Mouse (Mus musculus) limb, embryonic 14.5 days (tissue): ENCODE measurements around the gene Wdr93. TPM values are rescaled to one million over a fixed set of nuclear protein-coding genes. Genes with fewer than 3 reads are reported as not detected.

ENCODE experiments used
- ATAC-seq: fragments of 200-750 bp; cut with Nextera tagmentation; 2 replicates; pipeline ENCODE4 v1.8.0; 2017; ENCODE audit warnings: low read depth, moderate number of reproducible peaks, moderate TSS enrichment; ENCODE audit not compliant: low FRiP score
- DNase-seq: peaks from one replicate; pipeline ENCODE4 v3.0.0-alpha.2; 2015; ENCODE audit warnings: low spot score
- H3K27ac ChIP-seq: fragments of 300-500 bp; sonication (generic); replicated peaks from 2 replicates; pipeline ENCODE4 v1.5.1; 2014; ENCODE audit warnings: low read depth, mild to moderate bottlenecking, low read length, moderate library complexity, mixed read lengths
- H3K27me3 ChIP-seq: fragments of 300-500 bp; sonication (generic); 2 replicates; pipeline ENCODE4 v1.6.1; 2014; ENCODE audit warnings: low read length, mixed read lengths; ENCODE audit not compliant: control insufficient read depth, insufficient read depth
- H3K36me3 ChIP-seq: fragments of 300-500 bp; sonication (generic); 2 replicates; pipeline ENCODE4 v1.6.1; 2014; ENCODE audit warnings: mild to moderate bottlenecking, low read length, moderate library complexity, mixed read lengths; ENCODE audit not compliant: control insufficient read depth, insufficient read depth
- H3K4me1 ChIP-seq: fragments of 300-500 bp; sonication (generic); 2 replicates; pipeline ENCODE4 v1.6.1; 2014; ENCODE audit warnings: antibody characterized with exemption, low read length, mixed read lengths; ENCODE audit not compliant: control insufficient read depth, insufficient read depth
- H3K4me2 ChIP-seq: fragments of 300-500 bp; sonication (generic); replicated peaks from 2 replicates; pipeline ENCODE4 v1.6.1; 2014; ENCODE audit warnings: low read depth, mild to moderate bottlenecking, low read length, moderate library complexity; ENCODE audit not compliant: severe bottlenecking
- H3K4me3 ChIP-seq: fragments of 300-500 bp; sonication (generic); replicated peaks from 2 replicates; pipeline ENCODE4 v1.5.1; 2014; ENCODE audit warnings: low read length
- H3K9ac ChIP-seq: fragments of 300-500 bp; sonication (generic); 2 replicates; pipeline ENCODE4 v1.6.1; 2014; ENCODE audit warnings: mild to moderate bottlenecking, low read depth, low read length, moderate library complexity; ENCODE audit not compliant: severe bottlenecking
- H3K9me3 ChIP-seq: fragments of 300-500 bp; sonication (generic); 2 replicates; pipeline ENCODE4 v1.6.1; 2016; ENCODE audit warnings: low read length; ENCODE audit not compliant: control insufficient read depth
- POLR2A ChIP-seq: fragments of 200-500 bp; IDR thresholded peaks from 2 replicates; pipeline ENCODE4 v1.8.0; 2012; ENCODE audit warnings: inconsistent platforms, mild to moderate bottlenecking, moderate library complexity, borderline replicate concordance; ENCODE audit not compliant: insufficient read depth, insufficient read length; ENCODE audit errors: extremely low read depth
- whole genome bisulfite sequencing: fragments of 180-500 bp; shearing (Covaris S2); extraction: QIAGEN DNeasy Blood & Tissue Kit; methylation state at CpG from one replicate; pipeline ENCODE4 v1.1.7; 2014; 5-methylcytosine and 5-hydroxymethylcytosine counted together
- polyA plus RNA-seq, 2 experiments: library from polyadenylated mRNA; depleted of rRNA in 1 of 2; stranded (reverse) in 1 of 2; unstranded in 1 of 2; fragments of >200 nt; fragmentation: Nextera tagmentation in 1 of 2; extraction: Ambion mirVana in 1 of 2; gene quantifications; 2 replicates each; pipeline versions ENCODE4 v1.2.1 to v1.2.3; 2012 to 2014

The Wdr93 gene
- polyA plus RNA-seq, 2 experiments, result 0.12 to 0.21 TPM

DNA sequence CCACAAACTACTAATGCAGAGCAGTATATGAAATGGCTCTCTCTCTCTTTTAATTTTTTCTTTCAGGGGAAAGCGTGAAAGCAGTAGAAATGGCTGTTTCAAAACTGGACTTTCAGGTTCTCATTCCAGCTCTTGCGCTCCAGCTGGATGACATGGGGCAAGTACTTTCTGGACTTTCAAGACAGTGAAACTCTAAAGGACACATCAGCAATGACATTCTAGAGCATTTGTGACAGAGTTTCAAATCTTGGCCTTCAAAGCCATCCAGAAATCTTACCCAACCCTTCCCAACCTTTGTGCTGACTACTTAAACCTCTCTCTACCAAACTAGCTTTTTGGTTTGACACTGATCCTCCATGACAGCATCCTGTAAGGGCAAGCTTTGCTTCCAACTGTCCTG is 4.0 kb upstream of the Wdr93 start:
- ATAC-seq, result no peak
- H3K9ac ChIP-seq, result no peak overlapping the region
- H3K36me3 ChIP-seq, result peaks cover 13% of the 10 kb centered on the region; the same call in 1 of the 2 replicates

DNA sequence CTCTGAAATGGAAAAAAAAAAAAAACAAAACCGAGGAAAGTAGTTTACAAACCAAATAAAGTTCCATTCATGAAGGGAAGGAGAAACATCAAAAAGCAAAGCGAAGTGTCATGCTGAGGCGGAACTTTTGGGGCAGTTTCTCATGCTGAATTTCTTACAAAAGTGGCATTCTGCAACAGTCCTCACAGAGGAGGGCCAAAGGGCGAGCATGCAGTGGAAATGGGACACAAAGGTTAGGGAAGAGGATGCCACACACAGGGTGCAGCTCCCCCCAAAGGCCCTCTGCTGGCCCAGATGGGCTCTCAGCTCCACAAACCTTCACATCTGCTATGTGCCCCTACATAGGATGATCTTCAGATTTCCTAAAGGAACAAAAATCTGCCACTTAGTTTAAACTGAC is 2.7 kb upstream of the Wdr93 start:
- Histone ChIP-seq H3K4me2 (no peak overlapping the region), H3K9me3 (no peaks in the 10 kb centered on the region), H3K36me3 (peaks cover 9% of the 10 kb centered on the region; the same call in 1 of the 2 replicates), H3K4me3 (no peak overlapping the region), H3K4me1 (peaks cover 4% of the 10 kb centered on the region), H3K27me3 (no peaks in the 10 kb centered on the region), H3K9ac (no peak overlapping the region), H3K27ac (no peak overlapping the region)
- no peak for ATAC-seq
- DNase-seq, result no peak
- no peak for TF ChIP-seq POLR2A
- 74% methylated on average over 4 of the region's 4 CpGs for WGBS

More for the DNA sequence above, 4.0 kb upstream of the Wdr93 start:
- DNase-seq, result no peak
- Histone ChIP-seq H3K9me3 (no peaks in the 10 kb centered on the region), H3K27me3 (no peaks in the 10 kb centered on the region), H3K4me3 (no peak overlapping the region), H3K27ac (no peak overlapping the region), H3K4me1 (peaks cover 4% of the 10 kb centered on the region), H3K4me2 (no peak overlapping the region)
- 88% methylated on average over 2 of the region's 2 CpGs for WGBS
- TF ChIP-seq POLR2A, result no peak

DNA sequence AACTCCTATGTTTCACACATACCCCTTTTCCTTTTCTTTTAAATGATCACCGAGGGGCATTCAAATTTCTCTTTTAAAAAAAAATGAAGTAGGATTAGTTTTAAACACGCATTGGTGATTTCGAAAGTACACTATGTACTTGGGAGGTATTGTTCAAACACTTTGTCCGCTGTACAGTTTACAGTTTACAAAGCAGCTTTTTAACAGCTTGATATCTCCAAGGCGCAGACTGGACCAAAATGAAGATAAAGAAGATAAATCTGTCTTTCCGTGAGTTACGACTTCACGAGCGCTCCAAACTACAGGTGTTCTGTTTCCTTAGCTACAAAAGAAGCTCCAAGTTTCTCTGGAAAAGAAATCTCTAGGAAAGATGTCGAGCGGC is 695 bp upstream of the Wdr93 start:
- TF ChIP-seq POLR2A, result no peak
- Histone ChIP-seq H3K4me2 (peak overlapping the region; percentile 95), H3K9me3 (no peaks in the 10 kb centered on the region), H3K4me1 (peaks cover 4% of the 10 kb centered on the region), H3K36me3 (0 out of 2 replicates have a peak, but pooled peaks cover 5% of the 10 kb centered on the region), H3K27ac (no peak overlapping the region), H3K4me3 (peak overlapping the region; percentile 79), H3K27me3 (no peaks in the 10 kb centered on the region), H3K9ac (peak overlapping the region; percentile 68)
- ATAC-seq, result no peak
- WGBS, result 16% methylated on average over 11 of the region's 11 CpGs
- no peak for DNase-seq

DNA sequence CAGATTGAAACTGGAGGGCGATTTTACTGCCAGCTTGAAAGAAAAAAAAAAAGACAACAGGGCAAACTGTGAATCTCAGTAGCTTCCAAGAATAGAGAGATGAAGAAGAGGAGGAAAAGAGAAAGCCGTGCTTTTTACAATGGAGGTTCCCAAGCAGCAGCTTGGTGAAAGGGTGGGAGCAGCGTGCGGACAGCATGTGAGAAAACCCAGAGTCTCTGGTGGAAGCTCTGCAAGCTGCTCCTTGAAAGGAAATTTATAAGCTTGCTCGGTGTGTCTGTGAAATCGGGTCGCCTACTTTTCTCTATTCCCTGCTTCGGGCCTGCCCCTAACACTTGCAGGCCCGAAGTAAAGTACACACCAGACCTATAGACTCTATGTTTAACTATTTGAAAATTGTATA is 1.1 kb downstream of the Wdr93 start:
- ATAC-seq, result no peak

DNA sequence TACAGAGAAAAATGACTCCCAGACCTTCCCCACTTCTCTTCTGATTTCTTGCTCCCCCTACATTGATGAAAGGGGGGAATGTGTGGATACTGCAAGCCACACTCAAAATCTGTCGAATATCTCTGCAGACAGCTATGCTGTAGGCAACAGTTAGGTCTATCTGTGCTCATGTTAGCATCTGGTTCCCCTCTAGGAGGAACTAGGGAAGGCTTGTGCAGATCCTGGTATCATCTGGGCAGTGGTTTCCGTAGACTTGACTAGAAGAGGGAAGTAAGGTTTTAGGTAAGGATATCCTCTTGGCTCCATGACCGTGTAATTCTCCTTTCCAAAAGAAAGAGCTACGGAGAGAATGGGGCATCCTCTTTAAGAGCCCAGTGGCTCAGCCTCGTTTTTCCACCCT is 1.6 kb downstream of the Wdr93 start:
- Histone ChIP-seq H3K4me1 (peaks cover 4% of the 10 kb centered on the region), H3K4me2 (no peak overlapping the region), H3K27me3 (no peaks in the 10 kb centered on the region), H3K4me3 (no peak overlapping the region), H3K27ac (no peak overlapping the region), H3K36me3 (0 out of 2 replicates have a peak, but pooled peaks cover 5% of the 10 kb centered on the region), H3K9me3 (no peaks in the 10 kb centered on the region), H3K9ac (no peak overlapping the region)
- DNase-seq, result no peak
- TF ChIP-seq POLR2A, result no peak
- no peak for ATAC-seq
- WGBS, result 81% methylated on average over 5 of the region's 5 CpGs

More for the DNA sequence above, 1.1 kb downstream of the Wdr93 start:
- Histone ChIP-seq H3K4me2 (no peak overlapping the region), H3K27ac (no peak overlapping the region), H3K4me3 (no peak overlapping the region), H3K36me3 (0 out of 2 replicates have a peak, but pooled peaks cover 5% of the 10 kb centered on the region), H3K9ac (no peak overlapping the region), H3K9me3 (no peaks in the 10 kb centered on the region), H3K27me3 (no peaks in the 10 kb centered on the region), H3K4me1 (peaks cover 4% of the 10 kb centered on the region)
- 88% methylated on average over 9 of the region's 9 CpGs for WGBS
- TF ChIP-seq POLR2A, result no peak
- DNase-seq, result no peak

DNA sequence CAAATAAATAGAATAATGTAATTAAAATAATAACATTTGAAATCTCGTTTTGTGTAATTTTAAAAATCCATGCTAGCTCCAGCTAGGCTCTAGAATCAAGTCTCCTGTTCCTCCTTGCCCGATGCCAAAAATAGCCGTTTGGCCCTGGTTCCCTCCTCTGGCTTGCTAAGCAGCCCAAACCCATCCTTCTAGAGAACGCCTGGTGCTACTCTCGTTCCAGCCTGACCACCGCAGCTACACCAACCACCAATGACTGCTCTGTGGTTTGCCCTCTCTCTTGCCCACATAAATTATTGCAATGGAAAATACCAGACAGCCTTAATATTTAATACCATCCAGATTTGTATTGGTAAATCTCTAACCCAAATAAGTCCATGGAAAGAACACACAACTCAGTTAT is 4.7 kb downstream of the Wdr93 start:
- 75% methylated on average over 6 of the region's 6 CpGs for WGBS
- no peak overlapping the region for H3K27ac ChIP-seq
- no peak overlapping the region for H3K4me3 ChIP-seq
- H3K4me1 ChIP-seq, result peaks cover 4% of the 10 kb centered on the region
- no peaks in the 10 kb centered on the region for H3K36me3 ChIP-seq
- H3K27me3 ChIP-seq, result no peaks in the 10 kb centered on the region
- no peak overlapping the region for H3K4me2 ChIP-seq
- no peak overlapping the region for H3K9ac ChIP-seq
- DNase-seq (no peak), ATAC-seq (no peak)
- no peaks in the 10 kb centered on the region for H3K9me3 ChIP-seq
- TF ChIP-seq POLR2A, result no peak
